Mouse (Mus musculus): Measurements from ENCODE around the gene Zbtb43. TPM values are rescaled to one million over a fixed set of nuclear protein-coding genes. Genes with fewer than 3 reads are reported as not detected.

Gene Zbtb43
- 17.8 TPM in 2 replicates for polyA plus RNA-seq (2015; fragmentation: Nextera tagmentation; extraction: Ambion mirVana)

DNA sequence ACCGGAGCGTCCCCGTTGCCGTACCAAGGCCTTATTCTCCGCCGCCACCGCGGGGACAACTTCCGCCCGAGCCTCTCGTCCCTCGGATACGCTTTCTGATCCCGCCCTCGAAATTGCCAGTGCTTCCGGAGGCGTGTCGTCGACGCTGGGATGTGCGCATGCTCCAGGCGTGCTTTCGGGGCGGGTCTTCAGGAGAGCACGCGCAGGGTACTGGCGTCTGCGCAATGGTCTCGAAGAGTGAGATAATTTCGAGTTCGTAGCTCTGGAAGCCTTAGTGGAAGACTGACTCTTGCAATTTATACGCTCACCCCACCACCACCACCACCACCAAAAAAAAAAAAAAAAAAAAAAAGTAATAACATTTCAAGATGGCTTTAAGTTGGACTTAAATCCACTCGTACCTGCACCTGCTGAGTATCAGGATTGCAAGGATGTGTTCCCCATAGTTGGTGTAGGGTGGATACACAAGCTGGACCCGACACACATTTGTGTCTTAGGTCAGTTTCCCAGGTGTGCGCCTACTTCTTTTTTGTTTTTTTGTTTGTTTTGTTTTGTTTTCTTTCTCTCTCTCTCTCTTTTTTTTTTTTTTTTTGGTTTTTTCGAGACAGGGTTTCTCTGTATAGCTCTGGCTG is at the start of gene Zbtb43:
TSS of gene Zbtb43 (minus strand) at position 94 of the 632 bp plus-strand sequence.
- ATAC-seq (ENCODE audit: low read depth): peak; percentile 97

DNA sequence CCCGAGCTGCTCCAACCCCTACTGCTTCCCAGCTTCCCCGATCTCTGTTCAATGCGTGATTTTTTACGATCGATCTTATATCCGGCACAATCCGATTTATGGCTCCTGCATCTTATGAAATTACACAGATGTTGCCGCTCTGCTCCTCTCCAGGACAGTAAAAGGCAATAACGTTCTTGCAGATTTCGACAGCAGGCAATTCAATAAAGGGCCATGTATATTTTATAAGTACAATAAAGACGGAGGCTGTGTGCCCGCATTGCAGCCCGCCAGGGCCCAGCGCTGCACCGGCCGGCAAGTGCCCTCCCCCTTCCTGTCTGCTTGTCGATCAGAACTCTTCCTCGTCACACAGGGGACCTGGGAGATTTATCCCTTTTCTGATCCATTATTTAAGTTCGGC is 47.5 kb upstream of the Zbtb43 start:
- 64% methylated on average over 19 of the region's 19 CpGs for WGBS
- peaks cover 3% of the 10 kb centered on the region for H3K27me3 ChIP-seq (ENCODE audit: control insufficient read depth, insufficient read depth, low read depth, low read length)
- H3K4me2 ChIP-seq (ENCODE audit: low read depth, low read length): no peak overlapping the region
- H3K4me1 ChIP-seq (replicated peaks; ENCODE audit: control insufficient read depth, insufficient read depth, low read length): no peaks in the 10 kb centered on the region
- no peak overlapping the region for H3K9ac ChIP-seq (ENCODE audit: low read length)
- no peak overlapping the region for H3K4me3 ChIP-seq (ENCODE audit: low read length)
- no peak overlapping the region for H3K27ac ChIP-seq (ENCODE audit: low read length)
- H3K9me3 ChIP-seq (ENCODE audit: control insufficient read depth, low read length): no peaks in the 10 kb centered on the region
- no peak for ATAC-seq (ENCODE audit: low read depth)
- H3K36me3 ChIP-seq (ENCODE audit: control insufficient read depth, insufficient read depth, low read length): no peaks in the 10 kb centered on the region

More for the DNA sequence above, at the start of gene Zbtb43:
- H3K27ac ChIP-seq (ENCODE audit: low read length): no peak within 1 kb of the TSS
- WGBS: 4% methylated on average over 35 of the region's 36 CpGs
- peaks cover 5% of the 10 kb centered on the region for H3K36me3 ChIP-seq (ENCODE audit: control insufficient read depth, insufficient read depth, low read length)
- H3K4me1 ChIP-seq (replicated peaks; ENCODE audit: control insufficient read depth, insufficient read depth, low read length): peaks cover 16% of the 10 kb centered on the region
- no peaks in the 10 kb centered on the region for H3K9me3 ChIP-seq (ENCODE audit: control insufficient read depth, low read length)
- peak within 1 kb of the TSS; percentile 88 for H3K9ac ChIP-seq (ENCODE audit: low read length)
- peak within 1 kb of the TSS; percentile 85 for H3K4me2 ChIP-seq (ENCODE audit: low read depth, low read length)
- peak within 1 kb of the TSS; percentile 93 for H3K4me3 ChIP-seq (ENCODE audit: low read length)
- H3K27me3 ChIP-seq (ENCODE audit: control insufficient read depth, insufficient read depth, low read depth, low read length): no peaks in the 10 kb centered on the region; the same call in 1 of the 2 replicates

DNA sequence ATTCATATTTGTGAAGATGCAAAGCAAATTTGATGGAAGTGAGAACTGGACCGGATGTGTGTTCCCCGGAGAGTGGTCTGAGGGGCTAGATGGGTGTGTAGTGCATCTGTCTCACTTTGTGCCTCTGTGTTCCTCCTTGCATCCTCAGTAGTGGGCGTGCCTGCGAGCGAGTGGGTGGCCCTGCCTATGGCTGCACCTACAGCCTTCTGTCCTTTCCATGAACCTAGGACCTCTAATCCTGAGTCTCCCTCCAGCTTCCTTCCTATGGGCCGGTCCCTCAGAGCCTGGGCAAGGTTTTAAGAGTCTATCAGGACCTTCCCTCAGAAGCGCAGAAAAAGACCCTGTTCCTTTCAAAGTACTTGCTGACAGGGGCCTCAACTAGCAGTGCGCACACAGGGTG is 47.1 kb upstream of the Zbtb43 start:
- no peak overlapping the region for H3K9ac ChIP-seq (ENCODE audit: low read length)
- H3K36me3 ChIP-seq (ENCODE audit: control insufficient read depth, insufficient read depth, low read length): no peaks in the 10 kb centered on the region
- no peak for ATAC-seq (ENCODE audit: low read depth)
- no peak overlapping the region for H3K4me2 ChIP-seq (ENCODE audit: low read depth, low read length)
- WGBS: 74% methylated on average over 8 of the region's 8 CpGs
- H3K27me3 ChIP-seq (ENCODE audit: control insufficient read depth, insufficient read depth, low read depth, low read length): peaks cover 3% of the 10 kb centered on the region
- H3K4me1 ChIP-seq (replicated peaks; ENCODE audit: control insufficient read depth, insufficient read depth, low read length): no peaks in the 10 kb centered on the region
- H3K9me3 ChIP-seq (ENCODE audit: control insufficient read depth, low read length): no peaks in the 10 kb centered on the region
- no peak overlapping the region for H3K4me3 ChIP-seq (ENCODE audit: low read length)
- H3K27ac ChIP-seq (ENCODE audit: low read length): no peak overlapping the region

DNA sequence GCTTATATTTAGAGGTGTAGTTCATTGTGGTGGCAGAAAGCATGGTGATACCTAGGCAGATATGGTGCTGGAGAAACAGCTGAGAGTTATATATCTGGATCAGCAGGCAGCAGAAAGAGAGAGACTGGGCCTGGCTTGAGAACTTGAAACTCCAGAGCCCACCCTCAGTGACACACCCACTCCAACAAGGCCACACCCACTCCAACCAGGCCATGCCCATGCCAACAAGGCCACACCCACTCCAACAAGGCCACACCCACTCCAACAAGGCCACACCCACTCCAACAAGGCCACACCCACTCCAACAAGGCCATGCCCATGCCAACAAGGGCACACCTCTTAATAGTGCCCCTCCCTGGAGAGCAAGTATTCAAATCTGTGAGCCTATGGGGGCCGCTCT is 42.4 kb upstream of the Zbtb43 start:
- H3K4me1 ChIP-seq (replicated peaks; ENCODE audit: control insufficient read depth, insufficient read depth, low read length): no peaks in the 10 kb centered on the region
- no peak overlapping the region for H3K4me2 ChIP-seq (ENCODE audit: low read depth, low read length)
- H3K27me3 ChIP-seq (ENCODE audit: control insufficient read depth, insufficient read depth, low read depth, low read length): no peaks in the 10 kb centered on the region
- H3K4me3 ChIP-seq (ENCODE audit: low read length): no peak overlapping the region
- no peak overlapping the region for H3K9ac ChIP-seq (ENCODE audit: low read length)
- no peak for ATAC-seq (ENCODE audit: low read depth)
- H3K9me3 ChIP-seq (ENCODE audit: control insufficient read depth, low read length): no peaks in the 10 kb centered on the region
- WGBS: 96% methylated on average over 1 of the region's 1 CpGs
- H3K36me3 ChIP-seq (ENCODE audit: control insufficient read depth, insufficient read depth, low read length): no peaks in the 10 kb centered on the region
- H3K27ac ChIP-seq (ENCODE audit: low read length): no peak overlapping the region

DNA sequence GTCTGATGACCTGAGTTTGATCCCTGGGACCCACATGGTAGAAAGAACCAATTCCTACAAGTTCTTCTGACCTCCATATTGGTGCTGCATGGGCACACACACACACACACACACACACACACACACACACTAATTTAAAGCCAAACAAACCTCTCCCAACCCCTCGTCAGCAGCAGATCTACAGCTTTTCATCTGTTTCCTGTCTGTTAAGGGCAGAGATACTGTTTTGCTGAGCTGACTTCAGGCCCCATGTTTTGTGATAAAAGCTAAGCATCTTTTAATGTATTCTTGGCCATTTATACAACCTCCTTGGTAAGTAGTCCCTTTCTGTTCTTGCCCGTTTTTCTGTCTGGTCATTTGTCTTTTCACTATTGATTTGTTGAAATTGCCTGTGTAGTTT is 34.2 kb upstream of the Zbtb43 start:
- Histone ChIP-seq H3K27ac (ENCODE audit: low read length) (no peak overlapping the region), H3K4me1 (replicated peaks; ENCODE audit: control insufficient read depth, insufficient read depth, low read length) (no peaks in the 10 kb centered on the region), H3K36me3 (ENCODE audit: control insufficient read depth, insufficient read depth, low read length) (no peaks in the 10 kb centered on the region), H3K9ac (ENCODE audit: low read length) (no peak overlapping the region), H3K9me3 (ENCODE audit: control insufficient read depth, low read length) (no peaks in the 10 kb centered on the region; the same call in 1 of the 2 replicates), H3K4me2 (ENCODE audit: low read depth, low read length) (no peak overlapping the region), H3K4me3 (ENCODE audit: low read length) (no peak overlapping the region), H3K27me3 (ENCODE audit: control insufficient read depth, insufficient read depth, low read depth, low read length) (no peaks in the 10 kb centered on the region)
- WGBS: 21% methylated on average over 2 of the region's 2 CpGs
- no peak for ATAC-seq (ENCODE audit: low read depth)

DNA sequence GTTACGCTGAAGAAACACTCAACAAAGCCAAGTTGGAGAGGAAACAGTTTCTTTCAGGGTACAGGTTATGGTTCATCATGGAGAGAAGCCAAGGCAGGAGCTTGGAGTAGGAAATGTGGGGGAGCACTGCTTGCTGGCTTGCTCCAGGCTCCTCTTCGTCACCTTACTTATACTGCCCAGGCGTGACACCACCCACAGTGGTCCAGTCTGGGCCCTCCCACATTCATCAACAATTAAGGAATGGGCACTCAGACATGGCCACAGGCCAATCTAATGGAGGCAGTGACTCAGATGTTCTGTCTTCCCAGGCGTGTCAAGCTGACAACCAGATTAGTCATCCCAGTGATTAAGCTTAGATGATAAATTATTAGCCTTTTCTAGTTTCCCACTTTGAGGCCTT is 29.9 kb upstream of the Zbtb43 start:
- no peak overlapping the region for H3K9ac ChIP-seq (ENCODE audit: low read length)
- no peaks in the 10 kb centered on the region for H3K36me3 ChIP-seq (ENCODE audit: control insufficient read depth, insufficient read depth, low read length)

DNA sequence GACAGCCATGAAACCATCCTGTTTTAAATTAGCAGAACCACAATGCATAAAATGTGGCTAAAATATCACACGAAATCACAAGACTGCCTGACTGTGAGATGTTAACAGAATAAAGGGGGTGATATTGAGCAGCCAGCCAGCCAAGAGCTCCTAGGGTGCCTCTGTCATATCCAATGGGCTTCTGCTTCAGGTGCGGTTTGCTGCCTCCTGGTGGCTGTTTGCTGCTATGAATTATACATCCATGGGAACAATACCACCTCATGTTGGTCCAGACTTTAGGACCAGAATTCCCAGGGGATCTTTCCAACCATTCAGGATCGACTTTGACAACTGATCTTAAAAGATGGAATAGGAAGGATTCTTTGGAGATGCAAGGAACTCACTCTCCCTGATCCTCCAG is 27.3 kb upstream of the Zbtb43 start:
- Histone ChIP-seq H3K36me3 (ENCODE audit: control insufficient read depth, insufficient read depth, low read length) (no peaks in the 10 kb centered on the region), H3K27me3 (ENCODE audit: control insufficient read depth, insufficient read depth, low read depth, low read length) (no peaks in the 10 kb centered on the region), H3K4me2 (ENCODE audit: low read depth, low read length) (no peak overlapping the region), H3K27ac (ENCODE audit: low read length) (no peak overlapping the region), H3K4me3 (ENCODE audit: low read length) (no peak overlapping the region), H3K9ac (ENCODE audit: low read length) (no peak overlapping the region), H3K9me3 (ENCODE audit: control insufficient read depth, low read length) (no peaks in the 10 kb centered on the region; the same call in 1 of the 2 replicates), H3K4me1 (replicated peaks; ENCODE audit: control insufficient read depth, insufficient read depth, low read length) (no peaks in the 10 kb centered on the region)
- ATAC-seq (ENCODE audit: low read depth): no peak
- 46% methylated on average over 3 of the region's 3 CpGs for WGBS

More for the DNA sequence above, 29.9 kb upstream of the Zbtb43 start:
- no peaks in the 10 kb centered on the region; the same call in 1 of the 2 replicates for H3K9me3 ChIP-seq (ENCODE audit: control insufficient read depth, low read length)
- no peak for ATAC-seq (ENCODE audit: low read depth)
- no peaks in the 10 kb centered on the region for H3K27me3 ChIP-seq (ENCODE audit: control insufficient read depth, insufficient read depth, low read depth, low read length)
- no peak overlapping the region for H3K4me2 ChIP-seq (ENCODE audit: low read depth, low read length)
- no peak overlapping the region for H3K4me3 ChIP-seq (ENCODE audit: low read length)
- H3K27ac ChIP-seq (ENCODE audit: low read length): no peak overlapping the region
- H3K4me1 ChIP-seq (replicated peaks; ENCODE audit: control insufficient read depth, insufficient read depth, low read length): no peaks in the 10 kb centered on the region
- 59% methylated on average over 4 of the region's 4 CpGs for WGBS

DNA sequence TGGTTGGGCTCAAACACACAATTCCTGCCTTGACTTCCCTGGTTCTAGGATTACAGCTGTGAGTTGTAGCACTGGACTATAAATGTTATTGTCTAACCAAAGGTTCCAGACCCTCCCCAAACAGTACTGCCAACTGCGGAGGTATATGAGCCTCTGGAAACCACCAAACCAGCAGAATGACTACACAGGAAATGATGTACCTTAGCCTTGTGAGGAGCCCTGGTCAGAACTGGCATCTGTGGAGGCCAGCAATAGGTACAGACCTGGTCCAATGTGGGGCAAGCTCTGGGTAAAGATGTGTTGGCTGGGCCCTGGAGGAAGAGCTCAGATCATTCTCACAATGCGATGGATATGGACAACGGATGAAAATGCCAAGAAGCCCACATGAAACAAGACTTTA is 23.7 kb upstream of the Zbtb43 start:
- Histone ChIP-seq H3K4me2 (ENCODE audit: low read depth, low read length) (no peak overlapping the region), H3K36me3 (ENCODE audit: control insufficient read depth, insufficient read depth, low read length) (no peaks in the 10 kb centered on the region), H3K9ac (ENCODE audit: low read length) (no peak overlapping the region), H3K4me3 (ENCODE audit: low read length) (no peak overlapping the region), H3K4me1 (replicated peaks; ENCODE audit: control insufficient read depth, insufficient read depth, low read length) (no peaks in the 10 kb centered on the region), H3K27ac (ENCODE audit: low read length) (no peak overlapping the region), H3K27me3 (ENCODE audit: control insufficient read depth, insufficient read depth, low read depth, low read length) (no peaks in the 10 kb centered on the region), H3K9me3 (ENCODE audit: control insufficient read depth, low read length) (no peaks in the 10 kb centered on the region)
- no peak for ATAC-seq (ENCODE audit: low read depth)
- 92% methylated on average over 3 of the region's 3 CpGs for WGBS

DNA sequence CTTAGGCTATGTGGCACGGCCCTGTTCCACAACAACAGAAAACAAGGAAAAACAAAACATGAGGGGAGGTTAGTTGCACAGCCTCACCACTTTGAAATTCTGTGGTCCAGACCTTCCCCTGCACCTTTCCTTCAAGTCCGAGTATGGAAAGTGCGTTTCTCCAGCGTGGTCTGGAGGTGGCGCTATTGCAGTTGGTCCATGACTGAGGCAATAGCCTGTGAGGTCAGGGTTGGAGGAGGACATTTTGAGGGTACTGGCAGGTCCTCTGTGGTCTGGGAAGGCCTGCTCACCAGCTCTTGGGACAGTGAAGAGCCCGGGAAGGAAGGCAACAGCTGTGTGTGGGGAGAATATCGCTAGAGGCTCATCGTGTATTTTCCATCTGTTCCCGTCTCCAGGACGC is 21.2 kb upstream of the Zbtb43 start:
- Histone ChIP-seq H3K4me1 (replicated peaks; ENCODE audit: control insufficient read depth, insufficient read depth, low read length) (no peaks in the 10 kb centered on the region), H3K4me2 (ENCODE audit: low read depth, low read length) (no peak overlapping the region), H3K27me3 (ENCODE audit: control insufficient read depth, insufficient read depth, low read depth, low read length) (no peaks in the 10 kb centered on the region), H3K4me3 (ENCODE audit: low read length) (no peak overlapping the region), H3K27ac (ENCODE audit: low read length) (no peak overlapping the region), H3K9ac (ENCODE audit: low read length) (no peak overlapping the region), H3K36me3 (ENCODE audit: control insufficient read depth, insufficient read depth, low read length) (no peaks in the 10 kb centered on the region), H3K9me3 (ENCODE audit: control insufficient read depth, low read length) (no peaks in the 10 kb centered on the region)
- 48% methylated on average over 10 of the region's 10 CpGs for WGBS
- ATAC-seq (ENCODE audit: low read depth): no peak
